Mouse (Mus musculus) fat pad, adult 2 months (tissue): ENCODE measurements around the gene Col6a4.

Source experiments
- DNase-seq: peaks from one replicate; pipeline ENCODE4 v3.0.0-alpha.2; 2011; ENCODE audit warnings: low read depth, low spot score; ENCODE audit errors: extremely low read depth

Col6a4 gene

DNA sequence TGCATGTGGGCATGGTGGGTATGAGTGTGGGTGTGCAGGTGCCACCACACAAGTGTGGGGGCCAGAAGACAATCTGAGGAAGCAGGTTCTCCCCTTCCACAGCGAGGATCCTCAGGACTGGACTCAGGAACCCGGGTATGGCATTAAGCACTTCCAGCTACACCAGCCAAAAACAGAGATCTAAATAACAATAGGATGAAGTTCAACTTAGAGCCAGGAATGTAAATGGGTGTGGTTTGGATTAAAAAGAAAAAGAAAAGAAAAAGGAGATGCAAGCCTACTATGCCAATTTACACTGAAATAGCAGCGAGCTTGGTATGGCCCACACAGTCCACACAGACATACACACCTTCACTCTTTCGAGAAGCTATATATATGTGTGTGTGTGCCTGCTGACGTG lies 128.6 kb downstream of the Col6a4 start:
- DNase-seq = no peak

- no peak for DNase-seq
Measured at GRCm38 (mm10) chr9:105960533-105960932, 136.1 kb downstream of the Col6a4 start, which contains the start of gene Col6a5. Col6a5 (minus strand) TSS chr9:105960643.

GRCm38 (mm10) chr9:105959116-105959515 lies 137.5 kb downstream of the Col6a4 start:
- no peak for DNase-seq

DNA sequence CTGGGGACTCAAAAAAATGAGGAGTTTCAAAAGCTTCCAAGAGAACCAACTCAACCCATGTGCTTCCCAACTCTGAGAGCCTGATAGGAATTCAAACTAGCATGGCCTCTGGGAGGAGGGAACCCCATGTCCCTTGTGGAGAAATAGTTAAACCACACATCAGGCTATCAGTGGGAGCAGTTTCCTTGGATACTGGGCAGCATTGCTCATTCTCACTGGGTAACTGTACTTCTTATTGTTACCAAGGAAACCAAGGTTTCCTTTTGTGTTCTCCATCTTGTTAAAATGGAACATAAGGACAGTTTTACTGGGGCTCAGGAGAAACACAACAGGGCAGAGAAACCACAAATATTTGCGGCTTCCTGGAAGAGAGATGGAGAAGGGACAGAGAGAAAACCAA lies 146.8 kb downstream of the Col6a4 start:
- DNase-seq = no peak

- no peak for DNase-seq
Measured at GRCm38 (mm10) chr9:105947577-105947976, 149.0 kb downstream of the Col6a4 start.
